Mouse (Mus musculus): ENCODE measurements around the gene Fam69b. TPM values are rescaled to one million over a fixed set of nuclear protein-coding genes. Genes with fewer than 3 reads are reported as not detected.
A peak's percentile ranks its signal among the peaks of the same experiment; 100 is the strongest.

Fam69b gene
- polyA plus RNA-seq, 1 experiment from 2014 or later: 128 TPM

DNA sequence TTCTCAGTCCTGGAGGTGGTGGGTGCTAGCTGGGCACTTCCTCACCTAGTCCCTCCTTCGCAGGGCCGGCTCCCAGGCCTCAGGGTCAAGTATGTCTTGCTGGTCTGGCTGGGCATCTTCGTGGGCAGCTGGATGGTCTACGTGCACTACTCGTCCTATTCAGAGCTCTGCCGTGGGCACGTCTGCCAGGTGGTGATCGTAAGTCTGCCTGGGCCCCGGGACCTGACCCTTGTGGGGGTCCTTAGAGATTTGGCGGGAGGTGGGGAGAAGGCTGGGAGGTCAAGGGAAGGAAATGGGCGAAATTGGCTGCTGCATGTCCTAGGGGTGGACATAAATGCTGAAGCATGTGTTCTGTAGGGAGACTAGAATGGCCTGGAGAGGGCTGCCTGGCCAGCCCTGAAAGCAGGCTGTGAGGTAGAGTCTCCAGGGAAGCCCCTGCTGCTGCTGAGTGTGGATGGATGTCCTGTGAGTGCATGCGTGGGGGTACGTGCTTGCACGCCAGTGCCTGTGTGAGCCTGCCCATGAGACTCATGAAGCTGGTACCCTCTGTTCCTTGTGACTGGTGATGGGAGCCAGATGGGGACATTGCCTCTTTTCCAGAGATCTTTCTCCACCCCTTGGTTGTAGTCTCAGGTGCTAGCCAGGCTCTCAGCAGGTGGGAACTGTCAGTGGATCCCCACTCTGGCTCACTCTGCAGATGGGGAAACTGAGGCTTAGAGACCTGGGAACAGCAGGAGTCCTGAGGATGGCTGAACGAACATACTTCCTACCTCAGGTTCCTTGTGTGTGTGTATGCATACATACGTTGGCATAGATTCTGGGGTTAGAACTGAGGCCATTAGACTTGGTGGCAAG, 4.5 kb downstream of the Fam69b start:
- no peaks in the 10 kb centered on the region for H3K9me3 ChIP-seq (ENCODE audit: control insufficient read depth, low read length)
- ATAC-seq (ENCODE audit: low FRiP score) (no peak), DNase-seq (ENCODE audit: low spot score) (no peak)
- WGBS: 81% methylated on average over 16 of the region's 16 CpGs
- H3K27me3 ChIP-seq (ENCODE audit: control insufficient read depth, insufficient read depth, low read length): no peaks in the 10 kb centered on the region
- no peak overlapping the region for H3K4me2 ChIP-seq (replicated peaks)
- peak overlapping the region; percentile 39; the same call in 1 of the 2 replicates for H3K9ac ChIP-seq
- no peak overlapping the region for H3K4me3 ChIP-seq (replicated peaks; ENCODE audit: low read length)
- no peak overlapping the region for H3K27ac ChIP-seq
- H3K4me1 ChIP-seq (replicated peaks; ENCODE audit: control insufficient read depth, insufficient read depth, low read length): peaks cover 43% of the 10 kb centered on the region
- peaks cover 44% of the 10 kb centered on the region for H3K36me3 ChIP-seq (replicated peaks; ENCODE audit: control insufficient read depth, insufficient read depth)

GRCm38 (mm10) chr2:26633953-26634530, 5.8 kb downstream of the Fam69b start:
- no peak for DNase-seq (ENCODE audit: low spot score)
- WGBS: 79% methylated on average over 4 of the region's 4 CpGs
- no peaks in the 10 kb centered on the region for H3K9me3 ChIP-seq (ENCODE audit: control insufficient read depth, low read length)
- ATAC-seq (ENCODE audit: low FRiP score): no peak
- H3K27ac ChIP-seq: no peak overlapping the region
- H3K4me1 ChIP-seq (replicated peaks; ENCODE audit: control insufficient read depth, insufficient read depth, low read length): peaks cover 54% of the 10 kb centered on the region
- H3K27me3 ChIP-seq (ENCODE audit: control insufficient read depth, insufficient read depth, low read length): no peaks in the 10 kb centered on the region
- H3K4me3 ChIP-seq (replicated peaks; ENCODE audit: low read length): no peak overlapping the region
- H3K9ac ChIP-seq: no peak overlapping the region
- H3K36me3 ChIP-seq (replicated peaks; ENCODE audit: control insufficient read depth, insufficient read depth): peaks cover 55% of the 10 kb centered on the region
- no peak overlapping the region for H3K4me2 ChIP-seq (replicated peaks)

GRCm38 (mm10) chr2:26634629-26635488, 6.6 kb downstream of the Fam69b start:
- Histone ChIP-seq H3K4me1 (replicated peaks; ENCODE audit: control insufficient read depth, insufficient read depth, low read length) (peaks cover 49% of the 10 kb centered on the region), H3K27ac (no peak overlapping the region), H3K9me3 (ENCODE audit: control insufficient read depth, low read length) (no peaks in the 10 kb centered on the region), H3K4me3 (replicated peaks; ENCODE audit: low read length) (no peak overlapping the region), H3K9ac (no peak overlapping the region), H3K36me3 (replicated peaks; ENCODE audit: control insufficient read depth, insufficient read depth) (peaks cover 55% of the 10 kb centered on the region), H3K27me3 (ENCODE audit: control insufficient read depth, insufficient read depth, low read length) (no peaks in the 10 kb centered on the region), H3K4me2 (replicated peaks) (no peak overlapping the region)
- 68% methylated on average over 12 of the region's 12 CpGs for WGBS
- ATAC-seq (ENCODE audit: low FRiP score) (no peak), DNase-seq (ENCODE audit: low spot score) (no peak)

- 75% methylated on average over 21 of the region's 21 CpGs for WGBS
- peaks cover 40% of the 10 kb centered on the region for H3K4me1 ChIP-seq (replicated peaks; ENCODE audit: control insufficient read depth, insufficient read depth, low read length)
Observed at GRCm38 (mm10) chr2:26635489-26636324, 7.5 kb downstream of the Fam69b start.

DNA sequence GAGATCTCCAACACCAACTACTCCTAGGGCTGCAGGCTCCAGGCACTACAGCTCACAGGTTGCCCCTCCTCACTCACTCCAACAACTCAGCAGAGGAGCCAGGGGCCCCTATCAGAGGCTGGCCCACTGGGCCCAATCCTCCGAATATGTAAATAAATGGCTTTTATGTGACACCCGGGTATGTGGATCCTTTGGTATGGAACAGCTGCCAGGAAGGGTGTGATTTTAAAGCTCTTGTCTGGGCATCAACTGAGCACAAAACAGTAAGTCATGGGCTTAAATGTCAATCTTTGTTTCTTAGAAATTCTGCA, 8.0 kb downstream of the Fam69b start:
- peaks cover 35% of the 10 kb centered on the region for H3K4me1 ChIP-seq (replicated peaks; ENCODE audit: control insufficient read depth, insufficient read depth, low read length)

More at GRCm38 (mm10) chr2:26635489-26636324, 7.5 kb downstream of the Fam69b start:
- H3K4me2 ChIP-seq (replicated peaks): no peak overlapping the region
- ATAC-seq (ENCODE audit: low FRiP score): no peak
- no peak overlapping the region for H3K4me3 ChIP-seq (replicated peaks; ENCODE audit: low read length)
- H3K9me3 ChIP-seq (ENCODE audit: control insufficient read depth, low read length): no peaks in the 10 kb centered on the region
- H3K27me3 ChIP-seq (ENCODE audit: control insufficient read depth, insufficient read depth, low read length): no peaks in the 10 kb centered on the region
- H3K27ac ChIP-seq: no peak overlapping the region
- DNase-seq (ENCODE audit: low spot score): no peak
- no peak overlapping the region for H3K9ac ChIP-seq
- H3K36me3 ChIP-seq (replicated peaks; ENCODE audit: control insufficient read depth, insufficient read depth): peaks cover 55% of the 10 kb centered on the region

DNA sequence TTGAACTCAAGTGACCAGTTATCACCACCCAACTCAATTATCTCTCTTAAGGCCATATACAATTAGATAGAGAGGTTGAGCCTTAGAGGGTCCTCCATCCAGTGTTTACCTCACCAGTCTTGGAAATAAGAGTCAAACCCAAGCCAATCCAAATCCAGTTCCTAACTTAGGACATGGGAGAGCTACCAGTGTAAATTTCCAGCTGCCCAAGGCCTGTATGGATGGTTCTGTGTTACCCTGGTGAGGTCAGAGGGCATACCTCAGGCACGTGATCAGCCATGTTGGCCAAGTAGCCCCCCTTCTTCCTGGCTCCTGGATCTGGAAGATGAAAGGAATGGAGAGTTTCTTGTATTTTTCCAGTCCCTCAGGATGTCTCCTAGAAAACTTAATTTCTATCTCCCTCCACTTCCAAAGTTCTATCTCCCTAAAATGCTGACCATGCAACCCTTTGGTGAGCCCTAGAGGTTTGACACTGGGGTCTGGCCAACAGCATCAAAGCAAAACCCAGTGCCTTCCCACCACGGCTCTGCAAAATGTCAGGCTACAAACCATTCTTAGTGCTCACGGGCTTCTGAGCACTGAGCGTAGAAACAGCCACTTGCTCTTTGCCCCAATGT, 9.2 kb downstream of the Fam69b start:
- H3K4me3 ChIP-seq (replicated peaks; ENCODE audit: low read length): no peak overlapping the region
- peaks cover 52% of the 10 kb centered on the region for H3K36me3 ChIP-seq (replicated peaks; ENCODE audit: control insufficient read depth, insufficient read depth)
- ATAC-seq (ENCODE audit: low FRiP score): no peak
- no peak overlapping the region for H3K9ac ChIP-seq
- H3K27me3 ChIP-seq (ENCODE audit: control insufficient read depth, insufficient read depth, low read length): no peaks in the 10 kb centered on the region
- H3K4me1 ChIP-seq (replicated peaks; ENCODE audit: control insufficient read depth, insufficient read depth, low read length): peaks cover 27% of the 10 kb centered on the region
- H3K9me3 ChIP-seq (ENCODE audit: control insufficient read depth, low read length): no peaks in the 10 kb centered on the region
- WGBS: 81% methylated on average over 4 of the region's 4 CpGs
- no peak overlapping the region for H3K27ac ChIP-seq
- no peak overlapping the region for H3K4me2 ChIP-seq (replicated peaks)
- DNase-seq (ENCODE audit: low spot score): no peak

More for the DNA sequence above, 8.0 kb downstream of the Fam69b start:
- Histone ChIP-seq H3K9me3 (ENCODE audit: control insufficient read depth, low read length) (no peaks in the 10 kb centered on the region), H3K9ac (no peak overlapping the region), H3K4me2 (replicated peaks) (no peak overlapping the region), H3K36me3 (replicated peaks; ENCODE audit: control insufficient read depth, insufficient read depth) (peaks cover 55% of the 10 kb centered on the region), H3K27me3 (ENCODE audit: control insufficient read depth, insufficient read depth, low read length) (no peaks in the 10 kb centered on the region), H3K27ac (no peak overlapping the region), H3K4me3 (replicated peaks; ENCODE audit: low read length) (no peak overlapping the region)
- DNase-seq (ENCODE audit: low spot score): no peak
- WGBS: 46% methylated on average over 2 of the region's 2 CpGs
- ATAC-seq (ENCODE audit: low FRiP score): no peak

DNA sequence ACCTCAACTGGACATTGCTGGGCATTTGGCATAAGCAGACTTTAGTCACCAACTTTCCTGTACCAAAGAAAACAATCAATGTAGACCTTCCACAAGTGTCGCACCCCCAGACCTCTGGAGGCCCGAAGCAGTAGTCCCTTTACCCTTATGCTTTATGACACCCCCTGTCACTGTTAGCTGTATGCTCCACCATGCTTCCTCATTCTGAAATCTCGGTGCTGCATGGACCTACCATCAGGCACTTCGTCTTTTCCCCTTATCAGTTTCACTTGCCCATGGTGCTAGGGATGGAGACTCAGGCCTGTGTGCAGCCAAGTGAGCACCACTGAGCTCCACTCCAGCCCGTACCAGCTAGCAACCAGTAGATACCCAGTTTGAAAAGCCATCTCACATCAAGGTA, 9.8 kb downstream of the Fam69b start:
- H3K36me3 ChIP-seq (replicated peaks; ENCODE audit: control insufficient read depth, insufficient read depth): peaks cover 52% of the 10 kb centered on the region
- H3K4me3 ChIP-seq (replicated peaks; ENCODE audit: low read length): peak overlapping the region; percentile 92; the same call in 1 of the 2 replicates
- H3K4me1 ChIP-seq (replicated peaks; ENCODE audit: control insufficient read depth, insufficient read depth, low read length): peaks cover 21% of the 10 kb centered on the region

DNA sequence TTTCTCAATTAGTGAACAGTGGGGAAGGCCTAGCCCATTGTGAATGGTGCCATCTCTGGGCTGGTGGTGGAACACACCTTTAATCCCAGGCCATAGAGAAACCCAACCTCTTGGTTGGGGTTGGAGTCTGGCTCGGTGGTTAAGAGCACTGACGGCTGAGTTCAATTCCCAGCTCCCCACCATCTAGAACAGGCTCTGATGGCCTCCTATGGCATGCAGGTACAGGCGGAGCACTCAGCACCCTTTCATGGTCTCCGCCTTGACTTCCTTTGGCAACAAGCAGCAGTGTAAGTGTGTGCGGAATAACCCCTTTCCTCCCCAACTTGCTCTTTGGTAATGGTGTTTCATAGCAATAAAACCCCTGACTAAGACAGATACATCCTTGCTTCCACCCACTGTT, 10.3 kb downstream of the Fam69b start:
- Histone ChIP-seq H3K9ac (peak overlapping the region; percentile 96), H3K27ac (peak overlapping the region; percentile 33; the same call in 1 of the 2 replicates), H3K36me3 (replicated peaks; ENCODE audit: control insufficient read depth, insufficient read depth) (peaks cover 52% of the 10 kb centered on the region), H3K27me3 (ENCODE audit: control insufficient read depth, insufficient read depth, low read length) (no peaks in the 10 kb centered on the region), H3K4me3 (replicated peaks; ENCODE audit: low read length) (peak overlapping the region; percentile 92), H3K9me3 (ENCODE audit: control insufficient read depth, low read length) (no peaks in the 10 kb centered on the region), H3K4me1 (replicated peaks; ENCODE audit: control insufficient read depth, insufficient read depth, low read length) (peaks cover 17% of the 10 kb centered on the region), H3K4me2 (replicated peaks) (peak overlapping the region; percentile 87)
- DNase-seq (ENCODE audit: low spot score) (no peak), ATAC-seq (ENCODE audit: low FRiP score) (no peak)
- 76% methylated on average over 5 of the region's 5 CpGs for WGBS

More for the DNA sequence above, 9.8 kb downstream of the Fam69b start:
- Histone ChIP-seq H3K27me3 (ENCODE audit: control insufficient read depth, insufficient read depth, low read length) (no peaks in the 10 kb centered on the region), H3K4me2 (replicated peaks) (peak overlapping the region; percentile 87), H3K27ac (no peak overlapping the region), H3K9ac (peak overlapping the region; percentile 96; the same call in 1 of the 2 replicates), H3K9me3 (ENCODE audit: control insufficient read depth, low read length) (no peaks in the 10 kb centered on the region)
- DNase-seq (ENCODE audit: low spot score) (no peak), ATAC-seq (ENCODE audit: low FRiP score) (no peak)
- 83% methylated on average over 5 of the region's 5 CpGs for WGBS
